Mouse (Mus musculus) layer of hippocampus, postnatal 25 days (tissue): ENCODE results near the gene Wdr82. TPM values are rescaled to one million over a fixed set of nuclear protein-coding genes. Genes with fewer than 3 reads are reported as not detected.

Source experiments
- microRNA-seq, 2 experiments: library from miRNA; unstranded; fragments of <30 nt; microRNA quantifications; one replicate each; pipeline ENCODE4 v1.2.0; 2021
- total RNA-seq, 2 experiments: library from RNA; stranded (reverse); gene quantifications; 2 replicates each; pipeline ENCODE4 v1.2.3; 2021

Wdr82 gene
- total RNA-seq, 2 experiments from 2014 or later, result 132 to 141 TPM

Small RNAs within 50 kb of the gene (microRNA-seq; reads per million reads assigned to microRNA genes)
- gene Mir135a-1 (6.4 to 8.4 reads per million in 2 experiments), gene Mirlet7g (62,761 to 68,558 reads per million in 2 experiments)

Other genes starting within 250 kb of the Wdr82 start
- gene Col6a5, start 210.3 kb upstream of the Wdr82 start, total RNA-seq, result under 1 TPM; 0.40 to 0.54 TPM
- 1 to 10 TPM in 1 of 2 experiments, under 1 TPM in 1; 0.91 to 1.9 TPM for gene Col6a4, start 74.1 kb upstream of the Wdr82 start, total RNA-seq
- gene Glyctk, start 12.8 kb upstream of the Wdr82 start, total RNA-seq, result 1 to 10 TPM; 3.1 to 3.3 TPM
- gene Ppm1m, start 28.8 kb downstream of the Wdr82 start, total RNA-seq, result 10 to 100 TPM; 15.6 to 16.6 TPM
- gene Twf2, start 32.2 kb downstream of the Wdr82 start, total RNA-seq, result 10 to 100 TPM; 52.3 to 57.2 TPM
- gene Tlr9, start 51.7 kb downstream of the Wdr82 start, total RNA-seq, result 1 to 10 TPM; 1.2 to 1.5 TPM
- gene Alas1, start 77.7 kb downstream of the Wdr82 start, total RNA-seq, result 100 to 1,000 TPM; 147 to 151 TPM
- gene Poc1a, start 110.1 kb downstream of the Wdr82 start, total RNA-seq, result 10 to 100 TPM; 11.7 to 13.0 TPM
- 10 to 100 TPM; 82.4 to 91.1 TPM for gene Dusp7, start 197.7 kb downstream of the Wdr82 start, total RNA-seq